Mouse (Mus musculus) midbrain, postnatal 0 days (tissue): ENCODE results near the gene Gm15319. TPM values are rescaled to one million over a fixed set of nuclear protein-coding genes. Genes with fewer than 3 reads are reported as not detected.
"Not testable (repeated sequence)": the region's sequence is repeated elsewhere in the genome, so short reads cannot be mapped to it uniquely, and the experiment has no call there.

Experiments used
- ATAC-seq: fragments of 200-750 bp; cut with Nextera tagmentation; 2 replicates; pipeline ENCODE4 v1.8.0; 2017; ENCODE audit warnings: moderate number of reproducible peaks, mild to moderate bottlenecking, moderate TSS enrichment, moderate library complexity; ENCODE audit not compliant: low FRiP score
- DNase-seq: peaks from one replicate; pipeline ENCODE4 v3.0.0-alpha.2; 2015; ENCODE audit warnings: low spot score
- H3K27ac ChIP-seq: fragments of 300-500 bp; sonication (generic); 2 replicates; pipeline ENCODE4 v1.5.1; 2014; ENCODE audit warnings: low read depth, mild to moderate bottlenecking, low read length, mixed read lengths
- H3K27me3 ChIP-seq: fragments of 300-500 bp; sonication (generic); 2 replicates; pipeline ENCODE4 v1.6.1; 2014; ENCODE audit warnings: low read length, control low read depth, mixed read lengths; ENCODE audit not compliant: insufficient read depth
- H3K36me3 ChIP-seq: fragments of 300-500 bp; sonication (generic); 2 replicates; pipeline ENCODE4 v1.6.1; 2014; ENCODE audit warnings: low read length, control low read depth, mixed read lengths; ENCODE audit not compliant: insufficient read depth
- H3K4me1 ChIP-seq: fragments of 300-500 bp; sonication (generic); 2 replicates; pipeline ENCODE4 v1.6.1; 2014; ENCODE audit warnings: mild to moderate bottlenecking, control low read depth, antibody characterized with exemption, low read length, mixed read lengths; ENCODE audit not compliant: insufficient read depth
- H3K4me2 ChIP-seq: fragments of 300-500 bp; sonication (generic); 2 replicates; pipeline ENCODE4 v1.6.1; 2014; ENCODE audit warnings: low read depth, mild to moderate bottlenecking, low read length, mixed read lengths; ENCODE audit not compliant: poor library complexity, severe bottlenecking
- H3K4me3 ChIP-seq: fragments of 300-500 bp; sonication (generic); 2 replicates; pipeline ENCODE4 v1.5.1; 2014; ENCODE audit warnings: low read depth, mild to moderate bottlenecking, low read length, moderate library complexity
- H3K9ac ChIP-seq: fragments of 300-500 bp; sonication (generic); replicated peaks from 2 replicates; pipeline ENCODE4 v1.6.1; 2014; ENCODE audit warnings: mild to moderate bottlenecking, low read length, moderate library complexity, mixed read lengths; ENCODE audit not compliant: poor library complexity, severe bottlenecking
- H3K9me3 ChIP-seq: fragments of 300-500 bp; sonication (generic); 2 replicates; pipeline ENCODE4 v1.6.1; 2016; ENCODE audit warnings: low read length, control low read depth
- CTCF ChIP-seq: IDR thresholded peaks from 2 replicates; pipeline ENCODE4 v1.5.1; 2016; ENCODE audit warnings: antibody characterized with exemption, mild to moderate bottlenecking
- WGBS: fragments of 180-500 bp; shearing (Covaris S2); extraction: QIAGEN DNeasy Blood & Tissue Kit; methylation state at CpG from one replicate; pipeline ENCODE4 v1.1.7; 2014; 5-methylcytosine and 5-hydroxymethylcytosine counted together
- polyA plus RNA-seq: library from polyadenylated mRNA; unstranded; fragments of >200 nt; fragmentation: Nextera tagmentation; extraction: Ambion mirVana; gene quantifications from 2 replicates; pipeline ENCODE4 v1.2.1, GENCODE M21; 2015
- total RNA-seq: library from RNA; depleted of rRNA; stranded (reverse); fragments of >200 nt; gene quantifications from 2 replicates; pipeline ENCODE4 v1.2.3, GENCODE M21; 2014; rRNA removed

Gm15319 gene
- total RNA-seq (0.77 and 1.7 TPM in 2 replicates), polyA plus RNA-seq (0.26 TPM in 1 of 2 replicates, not detected in the other)

DNA sequence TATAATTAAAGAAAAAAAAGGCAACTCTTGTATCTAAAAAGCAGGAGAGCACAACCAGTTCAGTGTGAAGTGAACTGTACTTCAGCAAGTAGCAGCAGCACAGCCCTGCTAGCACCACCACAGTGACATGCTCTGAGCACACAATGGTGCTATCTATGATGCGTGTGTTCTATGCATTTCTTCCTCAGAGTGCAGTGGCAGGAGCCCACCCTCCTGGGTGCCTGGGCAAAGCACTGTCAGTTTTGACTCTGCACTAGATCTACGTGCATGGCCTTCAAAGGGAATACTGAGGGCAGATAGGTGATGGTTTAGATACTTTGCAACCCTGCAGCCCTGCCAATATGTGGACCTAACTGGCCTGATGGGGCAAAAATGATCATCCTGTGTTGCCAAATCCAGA is at the start of gene Gm15319:
Gm15319 (minus strand) TSS at position 101 of the 400 bp plus-strand sequence.
- H3K27me3 ChIP-seq, H3K4me2 ChIP-seq, H3K9ac ChIP-seq, H3K27ac ChIP-seq, H3K4me3 ChIP-seq, H3K4me1 ChIP-seq, H3K9me3 ChIP-seq, ATAC-seq, DNase-seq, H3K36me3 ChIP-seq: not testable (repeated sequence)
- WGBS: no CpG with 5 or more reads among the region's 2 CpGs

DNA sequence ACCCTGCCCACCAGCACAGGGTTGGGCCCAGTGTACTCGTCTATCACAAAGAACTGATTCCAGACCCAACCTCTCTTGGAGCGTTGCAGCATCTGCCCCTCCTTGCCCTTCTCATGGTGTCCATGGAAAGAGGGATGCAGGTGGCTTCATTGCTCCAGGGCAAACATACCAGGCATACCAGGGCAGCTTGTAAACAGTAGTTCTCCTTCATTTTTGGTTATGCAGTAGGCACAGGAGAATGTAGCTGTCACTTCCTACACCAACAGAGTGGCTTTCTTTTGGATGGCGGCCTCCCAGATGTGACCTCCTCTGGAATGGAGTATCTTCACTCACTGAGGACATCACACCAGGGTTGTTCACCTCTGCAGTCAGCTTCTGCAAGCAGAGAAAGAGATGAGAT is 47.3 kb upstream of the Gm15319 start:
- ATAC-seq, DNase-seq, H3K4me2 ChIP-seq, H3K4me1 ChIP-seq, H3K4me3 ChIP-seq, H3K9me3 ChIP-seq, H3K27me3 ChIP-seq, H3K36me3 ChIP-seq, H3K9ac ChIP-seq, H3K27ac ChIP-seq: not testable (repeated sequence)
- WGBS: no CpG with 5 or more reads among the region's 3 CpGs

DNA sequence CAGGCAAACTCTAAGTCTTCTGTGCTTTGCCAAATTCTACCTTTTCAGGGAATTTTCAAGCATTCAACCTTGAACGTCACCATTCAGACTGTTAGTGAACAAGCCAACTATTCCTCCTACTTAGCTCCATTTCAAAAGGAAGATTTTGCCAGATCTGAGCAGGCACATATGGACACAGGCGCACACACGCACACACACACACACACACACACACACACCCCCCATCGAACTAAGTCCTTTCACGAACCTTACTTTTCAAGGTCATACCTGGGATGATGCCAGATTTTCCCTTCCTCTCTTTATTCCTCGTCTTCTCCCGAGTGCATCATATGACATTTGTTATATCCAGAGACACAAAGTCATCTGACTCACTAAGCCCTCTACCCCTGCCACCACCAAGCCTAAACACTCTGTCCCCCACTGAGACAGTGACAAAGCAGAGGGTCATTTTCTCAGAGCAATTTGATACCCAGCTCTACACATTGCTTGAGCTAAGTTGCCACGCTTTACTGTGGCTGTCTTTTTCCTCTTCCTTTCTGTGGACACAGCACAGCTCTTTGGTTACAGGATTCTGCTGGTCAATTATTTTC is 45.5 kb upstream of the Gm15319 start:
- WGBS: 95% methylated on average over 7 of the region's 8 CpGs
- not testable (repeated sequence) for H3K36me3 ChIP-seq

DNA sequence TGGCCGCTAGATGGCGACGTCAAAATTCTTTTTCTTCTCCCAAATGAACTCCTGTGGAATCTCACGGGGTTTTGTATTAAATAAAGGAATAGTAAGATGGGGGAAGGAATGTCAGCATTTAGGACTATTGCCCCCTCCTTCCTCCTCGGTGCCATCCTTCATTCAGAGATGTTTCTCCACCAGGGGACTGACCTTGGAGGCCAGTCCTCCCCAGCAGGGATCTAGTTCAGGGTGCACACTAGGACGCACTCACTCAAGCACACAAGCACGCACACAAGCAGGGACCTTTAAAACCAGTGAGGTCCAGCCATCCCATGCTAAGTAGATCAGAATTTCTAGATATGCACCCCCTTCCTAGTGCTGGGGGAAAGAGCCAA is 26.3 kb upstream of the Gm15319 start:
- H3K9ac ChIP-seq, H3K27me3 ChIP-seq, H3K36me3 ChIP-seq, DNase-seq, H3K4me2 ChIP-seq, H3K27ac ChIP-seq, H3K9me3 ChIP-seq, H3K4me1 ChIP-seq, H3K4me3 ChIP-seq: not testable (repeated sequence)
- ATAC-seq: peak; percentile 60
- WGBS: 19% methylated on average over 2 of the region's 7 CpGs
- peak; percentile 24 for TF ChIP-seq CTCF

More for the DNA sequence above, 45.5 kb upstream of the Gm15319 start:
- ATAC-seq, H3K4me1 ChIP-seq, H3K4me2 ChIP-seq, H3K9ac ChIP-seq, H3K9me3 ChIP-seq, H3K27me3 ChIP-seq, H3K27ac ChIP-seq, DNase-seq, H3K4me3 ChIP-seq: not testable (repeated sequence)

DNA sequence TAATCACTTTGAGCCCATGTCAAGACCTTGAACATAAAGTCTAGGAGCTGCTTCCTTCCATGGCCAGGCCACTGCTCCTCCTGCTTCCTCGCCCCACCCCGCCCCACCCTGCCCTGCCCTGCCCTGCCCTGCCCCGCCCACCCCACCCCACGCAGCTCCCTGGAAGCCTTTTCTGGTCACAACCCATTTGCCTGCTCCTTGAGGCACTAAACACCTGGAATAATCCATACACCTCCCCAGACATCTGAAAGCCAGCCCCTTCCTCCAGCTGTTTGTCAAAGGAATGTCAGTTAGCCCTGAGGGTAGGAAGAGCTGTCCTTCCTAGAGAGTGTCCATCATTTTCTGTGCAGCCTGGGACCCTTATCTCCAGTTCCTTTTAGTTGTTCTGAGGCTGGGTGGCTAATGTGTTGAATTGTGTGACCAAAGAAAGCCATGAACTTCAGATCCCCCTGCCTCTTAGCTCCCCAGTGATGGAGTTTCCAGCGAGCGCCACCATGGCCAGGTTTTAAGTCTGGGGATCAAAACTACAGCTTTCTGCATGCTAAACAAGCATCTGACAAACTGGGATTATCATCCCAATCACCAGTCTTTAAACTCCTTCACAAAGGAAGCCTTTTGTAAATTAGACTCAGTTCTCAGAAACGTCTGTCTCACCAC is 25.8 kb upstream of the Gm15319 start:
- H3K27ac ChIP-seq, H3K27me3 ChIP-seq, H3K9ac ChIP-seq, H3K4me2 ChIP-seq, DNase-seq, H3K36me3 ChIP-seq, H3K4me1 ChIP-seq, H3K9me3 ChIP-seq, H3K4me3 ChIP-seq: not testable (repeated sequence)
- peak; percentile 84 for ATAC-seq
- WGBS: no CpG with 5 or more reads among the region's 7 CpGs

DNA sequence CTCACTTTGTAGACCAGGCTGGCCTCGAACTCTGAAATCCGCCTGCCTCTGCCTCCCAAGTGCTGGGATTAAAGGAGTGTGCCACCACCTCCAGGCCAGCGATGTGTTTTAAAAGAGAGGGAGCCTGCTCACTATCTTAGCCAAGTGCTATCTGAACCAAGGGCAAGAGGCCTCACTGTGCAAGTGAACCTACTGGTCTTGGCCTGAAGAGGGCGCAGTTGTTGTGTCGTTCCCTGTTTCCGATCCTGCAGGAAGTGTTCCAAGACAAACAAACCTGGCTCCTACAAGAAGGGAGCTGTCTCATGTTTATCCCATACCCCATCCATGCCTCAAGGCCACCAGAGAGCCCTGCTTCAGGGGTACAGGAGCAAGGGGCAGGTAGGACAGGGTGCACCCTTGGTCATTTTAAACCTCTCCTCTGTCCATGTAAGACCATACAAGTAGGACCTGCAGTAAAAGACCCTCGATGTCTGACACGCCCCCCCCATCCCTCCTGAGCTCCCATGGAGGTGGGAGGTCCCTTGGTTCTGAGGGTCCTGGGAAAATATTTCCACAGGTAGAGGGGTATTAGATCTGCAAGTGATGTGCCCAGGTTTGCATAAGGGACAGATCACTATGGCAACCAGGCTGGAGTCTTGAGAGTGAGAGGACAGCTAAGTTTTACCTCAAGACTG is 24.2 kb upstream of the Gm15319 start:
- H3K36me3 ChIP-seq, H3K4me1 ChIP-seq, H3K9me3 ChIP-seq, H3K27me3 ChIP-seq, H3K9ac ChIP-seq, H3K27ac ChIP-seq, H3K4me3 ChIP-seq, H3K4me2 ChIP-seq, DNase-seq, ATAC-seq: not testable (repeated sequence)
- 85% methylated on average over 2 of the region's 8 CpGs for WGBS

DNA sequence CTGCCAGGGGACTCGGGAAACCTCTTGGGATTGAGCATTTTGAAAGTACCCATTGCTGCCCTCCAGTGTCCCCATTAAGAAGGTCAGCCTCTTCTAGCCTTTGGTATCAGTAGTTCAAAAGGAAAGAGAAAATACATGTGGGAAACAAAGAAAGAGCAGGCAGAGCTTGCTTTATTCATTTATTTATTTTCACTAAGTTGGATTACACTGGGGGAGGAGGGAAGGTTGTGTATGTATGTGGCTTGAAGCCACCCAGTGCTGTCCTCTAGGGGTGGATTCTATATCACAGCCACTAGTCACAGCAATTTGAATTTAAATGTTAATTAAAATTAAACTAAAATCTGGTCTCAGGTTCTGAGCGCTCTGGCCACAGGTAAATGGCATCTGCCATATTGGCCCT is 22.0 kb upstream of the Gm15319 start:
- H3K27me3 ChIP-seq, H3K9me3 ChIP-seq, H3K4me3 ChIP-seq, ATAC-seq, H3K27ac ChIP-seq, DNase-seq, H3K36me3 ChIP-seq, H3K4me1 ChIP-seq, H3K9ac ChIP-seq, H3K4me2 ChIP-seq: not testable (repeated sequence)
- WGBS: no CpG with 5 or more reads among the region's 2 CpGs

DNA sequence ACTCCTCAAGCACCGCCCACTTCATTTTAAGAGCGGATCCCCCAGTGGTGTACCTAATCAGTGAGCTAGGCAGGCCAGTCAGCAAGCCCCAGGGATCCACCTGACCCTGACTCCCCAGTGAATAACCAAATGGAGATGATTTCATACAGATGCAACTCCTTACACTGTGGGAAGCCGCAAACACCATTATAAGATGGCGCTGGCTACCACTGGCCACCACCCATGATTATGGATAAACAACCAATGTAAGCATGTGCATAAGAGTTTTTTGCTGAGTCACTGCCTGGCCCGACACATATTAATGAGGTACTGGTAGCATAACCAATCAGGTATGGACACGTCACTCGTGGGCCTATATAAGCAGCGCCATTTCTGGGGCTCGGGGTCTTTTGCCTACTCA is 21.1 kb upstream of the Gm15319 start:
- not testable (repeated sequence) for H3K4me3 ChIP-seq, DNase-seq
- WGBS: 90% methylated on average over 7 of the region's 9 CpGs

More for the DNA sequence above, 21.1 kb upstream of the Gm15319 start:
- not testable (repeated sequence) for H3K4me1 ChIP-seq, H3K9me3 ChIP-seq, ATAC-seq, H3K36me3 ChIP-seq, H3K27me3 ChIP-seq, H3K27ac ChIP-seq, H3K4me2 ChIP-seq, H3K9ac ChIP-seq
